Mouse (Mus musculus) embryonic facial prominence, embryonic 15.5 days (tissue): Measurements from ENCODE around the gene Inpp4a. TPM values are rescaled to one million over a fixed set of nuclear protein-coding genes. Genes with fewer than 3 reads are reported as not detected.
A peak's percentile ranks its signal among the peaks of the same experiment; 100 is the strongest.

ENCODE experiments used
- ATAC-seq: fragments of 200-750 bp; cut with Nextera tagmentation; 2 replicates; pipeline ENCODE4 v1.8.0; 2017; ENCODE audit warnings: low read depth, moderate TSS enrichment; ENCODE audit not compliant: insufficient number of reproducible peaks, low FRiP score, low TSS enrichment
- H3K27ac ChIP-seq: fragments of 300-500 bp; sonication (generic); replicated peaks from 2 replicates; pipeline ENCODE4 v1.5.1; 2015; ENCODE audit warnings: mild to moderate bottlenecking, inconsistent platforms
- H3K27me3 ChIP-seq: fragments of 300-500 bp; sonication (generic); 2 replicates; pipeline ENCODE4 v1.6.1; 2015; ENCODE audit warnings: inconsistent platforms
- H3K36me3 ChIP-seq: fragments of 300-500 bp; sonication (generic); 2 replicates; pipeline ENCODE4 v1.6.1; 2015; ENCODE audit warnings: mild to moderate bottlenecking, inconsistent platforms
- H3K4me1 ChIP-seq: fragments of 300-500 bp; sonication (generic); 2 replicates; pipeline ENCODE4 v1.6.1; 2015; ENCODE audit warnings: inconsistent platforms
- H3K4me2 ChIP-seq: fragments of 300-500 bp; sonication (generic); replicated peaks from 2 replicates; pipeline ENCODE4 v1.6.1; 2015; ENCODE audit warnings: mild to moderate bottlenecking, inconsistent platforms
- H3K4me3 ChIP-seq: fragments of 300-500 bp; sonication (generic); replicated peaks from 2 replicates; pipeline ENCODE4 v1.5.1; 2015; ENCODE audit warnings: mild to moderate bottlenecking, inconsistent platforms
- H3K9ac ChIP-seq: fragments of 300-500 bp; sonication (generic); 2 replicates; pipeline ENCODE4 v1.6.1; 2015; ENCODE audit warnings: inconsistent platforms
- H3K9me3 ChIP-seq: fragments of 300-500 bp; sonication (generic); replicated peaks from 2 replicates; pipeline ENCODE4 v1.6.1; 2016; ENCODE audit warnings: inconsistent platforms
- WGBS: fragments of 180-500 bp; shearing (Covaris S2); methylation state at CpG from one replicate; pipeline ENCODE4 v1.1.7; 2015; 5-methylcytosine and 5-hydroxymethylcytosine counted together
- polyA plus RNA-seq: library from polyadenylated mRNA; unstranded; fragments of >200 nt; fragmentation: Nextera tagmentation; extraction: Ambion mirVana; gene quantifications from 2 replicates; pipeline ENCODE4 v1.2.1, GENCODE M21; 2015

The Inpp4a gene
- polyA plus RNA-seq, 1 experiment from 2014 or later: 18.0 TPM

DNA sequence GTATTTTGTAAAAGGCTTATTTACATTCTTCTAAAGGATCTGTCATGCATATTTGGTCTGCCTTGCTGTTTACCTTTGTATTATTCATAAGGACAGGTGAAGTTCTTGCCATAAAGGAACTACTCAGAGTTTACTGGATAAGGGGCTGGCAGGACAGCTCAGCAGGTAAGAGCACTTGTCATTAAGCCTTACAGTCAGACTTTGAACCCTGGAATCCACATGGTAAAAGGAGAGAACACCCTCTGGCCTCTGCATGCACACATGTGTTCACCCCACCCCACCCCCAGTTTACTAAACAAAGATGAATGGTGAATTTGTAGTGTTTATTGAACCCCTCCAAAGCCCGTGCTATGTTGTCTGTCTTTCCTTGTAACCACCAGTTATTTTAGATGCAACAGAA, 115.7 kb downstream of the Inpp4a start:
- Histone ChIP-seq H3K9me3 (0 out of 2 replicates have a peak, but pooled peaks cover 3% of the 10 kb centered on the region), H3K4me2 (no peak overlapping the region), H3K9ac (no peak overlapping the region), H3K36me3 (peaks cover 36% of the 10 kb centered on the region), H3K4me1 (no peaks in the 10 kb centered on the region), H3K27ac (no peak overlapping the region), H3K4me3 (no peak overlapping the region), H3K27me3 (no peaks in the 10 kb centered on the region)
- 93% methylated on average over 1 of the region's 1 CpGs for WGBS
- no peak for ATAC-seq

- Histone ChIP-seq H3K27ac (no peak overlapping the region), H3K4me2 (no peak overlapping the region), H3K27me3 (no peaks in the 10 kb centered on the region), H3K4me3 (no peak overlapping the region), H3K9ac (no peak overlapping the region), H3K9me3 (peaks cover 3% of the 10 kb centered on the region; the same call in 1 of the 2 replicates), H3K36me3 (peaks cover 50% of the 10 kb centered on the region), H3K4me1 (no peaks in the 10 kb centered on the region)
- WGBS: 85% methylated on average over 1 of the region's 1 CpGs
- no peak for ATAC-seq
These were observed 119.8 kb downstream of the Inpp4a start for GRCm38 (mm10) chr1:37419420-37419819.

GRCm38 (mm10) chr1:37427144-37427875, 127.6 kb downstream of the Inpp4a start:
- H3K27me3 ChIP-seq: no peaks in the 10 kb centered on the region
- peaks cover 24% of the 10 kb centered on the region for H3K4me1 ChIP-seq
- no peak overlapping the region for H3K4me3 ChIP-seq
- no peak overlapping the region for H3K9ac ChIP-seq
- no peaks in the 10 kb centered on the region; the same call in 1 of the 2 replicates for H3K9me3 ChIP-seq
- 94% methylated on average over 8 of the region's 8 CpGs for whole genome bisulfite sequencing
- H3K4me2 ChIP-seq: no peak overlapping the region
- no peak for ATAC-seq
- H3K27ac ChIP-seq: no peak overlapping the region
- peaks cover 27% of the 10 kb centered on the region for H3K36me3 ChIP-seq

- 61% methylated on average over 2 of the region's 2 CpGs for WGBS
- H3K4me2 ChIP-seq: peak overlapping the region; percentile 87
- no peak for ATAC-seq
- H3K4me3 ChIP-seq: peak overlapping the region; percentile 78
- H3K4me1 ChIP-seq: peaks cover 25% of the 10 kb centered on the region
- no peaks in the 10 kb centered on the region; the same call in 1 of the 2 replicates for H3K9me3 ChIP-seq
- H3K36me3 ChIP-seq: peaks cover 39% of the 10 kb centered on the region
- no peak overlapping the region for H3K27ac ChIP-seq
- H3K27me3 ChIP-seq: no peaks in the 10 kb centered on the region
- 0 out of 2 replicates have a peak overlapping the region, but pooled peaks have one; percentile 78 for H3K9ac ChIP-seq
These were observed 129.2 kb downstream of the Inpp4a start for GRCm38 (mm10) chr1:37428911-37429310.

GRCm38 (mm10) chr1:37429366-37430296, 130.0 kb downstream of the Inpp4a start, which contains the start of the genes Coa5 and Unc50:
Gene Coa5 (minus strand): TSS chr1:37430103.
Gene Unc50 (plus strand): TSS chr1:37430139.
- H3K9ac ChIP-seq: peak within 1 kb of the TSS; percentile 78
- no peaks in the 10 kb centered on the region for H3K27me3 ChIP-seq
- ATAC-seq: peak; percentile 97
- H3K27ac ChIP-seq: peak within 1 kb of the TSS; percentile 61
- H3K9me3 ChIP-seq: no peaks in the 10 kb centered on the region
- H3K4me2 ChIP-seq: peak within 1 kb of the TSS; percentile 87
- peaks cover 25% of the 10 kb centered on the region for H3K4me1 ChIP-seq
- peak within 1 kb of the TSS; percentile 78 for H3K4me3 ChIP-seq
- WGBS: 3% methylated on average over 57 of the region's 57 CpGs
- H3K36me3 ChIP-seq: peaks cover 36% of the 10 kb centered on the region

GRCm38 (mm10) chr1:37430297-37430840, 130.7 kb downstream of the Inpp4a start:
- no peaks in the 10 kb centered on the region for H3K9me3 ChIP-seq
- 2% methylated on average over 40 of the region's 40 CpGs for WGBS
- peak overlapping the region; percentile 78 for H3K4me3 ChIP-seq
- peaks cover 25% of the 10 kb centered on the region for H3K4me1 ChIP-seq
- H3K9ac ChIP-seq: peak overlapping the region; percentile 78
- peaks cover 37% of the 10 kb centered on the region for H3K36me3 ChIP-seq
- peak; percentile 60; the same call in 1 of the 2 replicates for ATAC-seq
- H3K27me3 ChIP-seq: no peaks in the 10 kb centered on the region
- peak overlapping the region; percentile 61 for H3K27ac ChIP-seq
- H3K4me2 ChIP-seq: peak overlapping the region; percentile 87

- Histone ChIP-seq H3K27ac (no peak overlapping the region), H3K27me3 (no peaks in the 10 kb centered on the region), H3K4me2 (no peak overlapping the region), H3K4me1 (peaks cover 8% of the 10 kb centered on the region), H3K9ac (no peak overlapping the region), H3K36me3 (peaks cover 73% of the 10 kb centered on the region), H3K9me3 (no peaks in the 10 kb centered on the region), H3K4me3 (no peak overlapping the region)
- no peak for ATAC-seq
- WGBS: 87% methylated on average over 3 of the region's 3 CpGs
These were observed 136.8 kb downstream of the Inpp4a start for GRCm38 (mm10) chr1:37436419-37436818.

DNA sequence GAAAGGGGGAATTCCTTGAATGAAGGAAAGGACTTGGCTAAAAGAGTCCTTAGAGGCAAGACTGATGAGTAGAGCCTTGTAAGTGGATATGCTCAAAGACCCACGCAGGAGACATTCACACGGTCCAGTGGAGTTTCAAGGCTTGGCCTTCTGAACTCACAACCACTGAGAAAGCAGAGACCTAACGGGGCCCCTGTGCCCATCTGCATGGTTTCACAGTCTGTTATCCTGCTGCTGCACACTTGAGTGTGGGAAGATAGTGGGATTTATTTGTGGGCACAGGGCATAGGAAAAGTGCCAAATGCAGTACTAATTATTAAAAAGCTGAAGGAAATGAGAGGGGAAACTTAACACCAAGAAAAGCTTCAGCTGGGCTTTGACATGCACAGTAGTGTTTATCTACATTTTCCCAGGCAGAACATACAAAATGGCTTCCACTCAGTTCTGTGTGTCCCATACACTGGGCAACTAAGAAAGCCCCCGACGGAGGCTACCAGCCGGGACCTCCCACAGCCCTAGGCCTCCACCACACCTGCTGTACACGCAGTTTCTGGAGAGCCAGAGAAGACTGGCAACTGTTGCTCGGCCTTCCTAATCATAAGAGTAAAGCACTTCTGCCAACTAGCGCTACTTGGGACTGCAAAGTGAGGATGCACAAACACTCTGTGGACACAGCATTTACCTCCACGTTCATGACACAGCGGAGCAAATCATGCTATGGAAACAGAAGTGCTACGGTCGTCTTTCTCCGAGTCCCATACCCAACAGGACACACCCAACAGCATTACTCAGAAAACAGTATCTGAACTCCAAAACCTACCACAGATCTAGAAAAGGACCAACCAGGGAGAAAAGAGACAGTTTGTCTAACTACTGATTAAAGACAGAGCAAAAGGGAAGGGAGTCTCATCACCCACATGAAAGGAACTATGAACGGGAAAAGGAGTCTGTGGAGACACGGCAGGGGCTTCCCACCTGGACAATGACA, 143.5 kb downstream of the Inpp4a start:
- H3K36me3 ChIP-seq: peaks cover 22% of the 10 kb centered on the region
- WGBS: 92% methylated on average over 16 of the region's 16 CpGs

GRCm38 (mm10) chr1:37448361-37449095, 148.9 kb downstream of the Inpp4a start:
- no peak for ATAC-seq
- no peak overlapping the region for H3K9ac ChIP-seq
- no peak overlapping the region for H3K4me2 ChIP-seq

More for the DNA sequence above, 143.5 kb downstream of the Inpp4a start:
- Histone ChIP-seq H3K9ac (no peak overlapping the region), H3K9me3 (no peaks in the 10 kb centered on the region), H3K4me3 (no peak overlapping the region), H3K4me2 (no peak overlapping the region), H3K4me1 (no peaks in the 10 kb centered on the region), H3K27ac (no peak overlapping the region), H3K27me3 (no peaks in the 10 kb centered on the region)
- no peak for ATAC-seq

More at GRCm38 (mm10) chr1:37448361-37449095, 148.9 kb downstream of the Inpp4a start:
- 76% methylated on average over 10 of the region's 10 CpGs for WGBS
- Histone ChIP-seq H3K4me3 (no peak overlapping the region), H3K36me3 (0 out of 2 replicates have a peak, but pooled peaks cover 6% of the 10 kb centered on the region), H3K27ac (no peak overlapping the region), H3K27me3 (no peaks in the 10 kb centered on the region), H3K9me3 (no peaks in the 10 kb centered on the region), H3K4me1 (no peaks in the 10 kb centered on the region)
